Mouse (Mus musculus): ENCODE results near the gene Adipoq.

GRCm38 (mm10) chr16:23196791-23197190 lies 50.5 kb downstream of the Adipoq start:
- TF ChIP-seq CTCF (IDR thresholded peaks at IDR 0.05; ENCODE audit: low read depth), result no peak
- TF ChIP-seq EP300 (IDR thresholded peaks at IDR 0.05; ENCODE audit: low read depth), result no peak

Data from liver, embryonic 14.5 days (tissue).